Mouse (Mus musculus): Measurements from ENCODE around the gene Mansc4. TPM values are rescaled to one million over a fixed set of nuclear protein-coding genes. Genes with fewer than 3 reads are reported as not detected.

Gene Mansc4
- total RNA-seq (2023; ENCODE audit: inconsistent age) = not detected in 4 replicates

DNA sequence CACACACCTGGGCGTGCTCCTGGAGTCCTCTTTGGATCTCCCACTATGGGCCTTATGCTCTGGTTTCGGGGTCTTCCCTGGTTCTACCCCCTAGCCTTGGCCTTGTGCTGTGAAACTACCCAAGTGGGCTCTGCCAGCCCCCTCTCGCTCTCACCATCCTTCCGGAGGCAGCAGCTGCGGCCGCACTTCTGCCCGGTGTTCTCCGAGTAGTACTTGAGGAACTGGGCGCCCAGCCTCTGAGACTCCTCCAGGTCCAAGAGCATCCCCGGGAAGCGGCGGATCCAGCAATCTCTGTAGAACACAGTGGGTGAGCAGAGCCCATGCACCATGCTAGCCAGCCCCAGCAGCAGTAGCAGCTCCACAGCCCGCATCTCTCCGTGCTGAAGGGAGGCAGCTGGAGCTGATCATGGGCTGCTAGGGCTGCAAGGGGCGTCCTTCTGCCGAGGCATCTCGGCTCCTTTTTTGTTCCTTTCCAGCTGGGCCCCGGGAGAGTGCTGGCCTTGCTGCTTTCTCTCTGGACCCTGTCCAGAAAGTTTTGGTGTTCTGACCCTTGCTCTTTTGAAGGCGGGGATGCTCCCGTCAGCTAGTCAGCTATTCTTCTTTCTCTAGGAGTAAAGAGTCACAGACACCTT lies at the start of gene Mansc4:
TSS of gene Mansc4 (minus strand) at position 439 of the 632 bp plus-strand sequence.

DNA sequence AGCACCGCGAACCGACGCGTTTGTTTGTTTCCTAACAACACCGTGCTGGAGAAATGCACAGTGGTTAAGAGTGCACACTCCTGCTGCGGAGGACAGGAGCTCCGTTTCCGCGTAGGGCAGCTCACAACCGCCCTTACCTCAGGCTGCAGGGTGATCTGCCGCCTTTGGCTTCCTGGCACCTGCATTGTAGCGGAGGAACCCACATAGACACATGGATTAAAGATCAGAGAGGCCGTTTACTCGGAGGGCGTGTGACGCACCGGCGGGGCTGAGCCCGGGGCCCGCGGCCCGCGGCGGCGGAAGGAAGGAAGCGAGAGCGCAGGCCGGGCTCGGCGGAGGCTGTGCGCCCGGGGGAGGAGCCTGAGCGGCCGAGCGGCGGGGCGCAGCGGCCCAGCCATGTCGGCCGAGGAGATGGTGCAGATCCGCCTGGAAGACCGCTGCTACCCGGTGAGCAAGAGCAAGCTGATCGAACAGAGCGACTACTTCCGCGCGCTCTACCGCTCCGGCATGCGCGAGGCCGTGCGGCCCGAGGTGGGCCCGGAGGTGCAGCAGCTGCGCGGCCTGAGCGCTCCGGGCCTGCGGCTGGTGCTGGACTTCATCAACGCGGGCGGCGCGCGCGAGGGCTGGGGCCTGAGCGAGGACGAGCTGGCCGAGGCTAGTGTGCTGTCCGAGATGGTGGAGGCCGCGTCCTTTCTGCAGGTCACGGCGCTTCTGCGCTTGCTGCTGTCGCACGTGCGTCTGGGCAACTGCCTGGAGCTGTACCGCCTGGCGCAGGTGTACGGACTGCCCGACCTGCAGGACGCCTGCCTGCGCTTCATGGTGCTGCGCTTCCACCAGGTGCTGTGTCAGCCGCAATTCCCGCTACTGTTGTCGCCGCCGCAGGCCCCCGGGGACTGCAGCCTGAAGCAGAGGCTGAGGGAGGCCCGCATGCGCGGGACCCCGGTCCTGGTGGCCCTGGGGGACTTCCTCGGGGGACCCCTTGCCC lies 4.6 kb upstream of the Mansc4 start, which contains the start of gene Klhl42:
TSS of gene Klhl42 (plus strand) at position 244 of the 985 bp plus-strand sequence.

DNA sequence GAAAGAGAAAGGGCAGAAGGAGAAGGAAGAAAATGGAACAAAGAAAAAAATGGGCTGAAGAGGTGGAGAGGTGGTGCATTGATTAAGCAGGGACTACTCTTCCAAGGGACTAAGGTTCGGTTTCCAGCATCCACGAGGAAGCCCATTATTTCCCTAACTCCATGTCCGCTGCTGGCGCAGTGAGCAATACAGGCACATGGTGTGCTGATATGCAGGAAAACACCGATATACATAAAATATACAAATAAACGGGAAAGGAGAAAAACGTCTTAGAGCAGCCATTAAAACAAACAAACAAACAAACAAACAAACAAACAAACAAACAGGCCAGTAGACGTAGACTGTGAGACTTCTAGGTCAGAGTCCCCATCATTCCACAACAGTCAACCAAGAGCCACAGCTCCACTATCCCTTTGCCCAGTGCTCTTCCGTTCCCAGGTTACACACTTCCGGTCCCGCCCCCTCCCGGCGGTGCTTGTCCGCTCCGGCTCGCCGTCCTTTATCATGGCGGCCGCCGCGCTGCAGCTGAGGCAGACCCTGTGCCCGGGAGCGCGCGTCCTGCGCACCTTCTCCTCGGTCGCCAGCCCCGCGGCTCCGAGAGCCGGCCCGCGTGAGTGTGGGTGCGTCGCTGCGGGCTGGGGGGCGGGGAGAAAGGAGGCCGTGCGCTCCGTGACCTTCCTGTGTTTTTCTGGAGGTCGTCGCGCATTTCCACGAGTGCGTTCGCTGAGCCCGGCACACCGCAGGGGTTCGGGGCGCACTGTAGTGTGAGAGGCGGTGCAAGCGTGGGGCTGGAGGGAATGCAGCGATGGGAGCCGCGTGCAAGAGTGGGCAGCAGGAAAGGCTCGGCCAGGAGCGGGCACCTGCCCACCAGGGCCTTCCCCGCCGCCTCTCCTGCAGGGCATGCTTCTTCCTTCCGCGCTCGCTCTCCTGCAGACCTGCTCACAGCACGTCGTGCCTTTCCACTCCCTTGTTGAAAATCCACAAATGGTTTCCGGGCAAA lies 44.2 kb downstream of the Mansc4 start, which contains the start of gene Mrps35:
TSS of gene Mrps35 (plus strand) at position 474 of the 1,000 bp plus-strand sequence.

GRCm38 (mm10) chr6:147032303-147032925 lies 54.4 kb downstream of the Mansc4 start, which contains the start of gene Rep15:
Gene Rep15, plus strand, starts transcription at chr6:147032584.

Other genes starting within 250 kb of the Mansc4 start
- gene Smco2, start 236.9 kb downstream of the Mansc4 start, total RNA-seq (2023; ENCODE audit: inconsistent age) = not detected in 4 replicates
- gene Ppfibp1, start 198.5 kb downstream of the Mansc4 start, total RNA-seq (2023; ENCODE audit: inconsistent age) = 9.1 to 11.4 TPM (median 10.4 TPM) in 4 replicates
- not detected in 4 replicates for gene 1700034J05Rik, start 132.6 kb downstream of the Mansc4 start, total RNA-seq (2023; ENCODE audit: inconsistent age)
- gene Rep15, start 54.4 kb downstream of the Mansc4 start, total RNA-seq (2023; ENCODE audit: inconsistent age) = 0.30 to 1.1 TPM (median 0.64 TPM) in 3 of 4 replicates, not detected in the other
- 37.5 to 53.8 TPM (median 42.0 TPM) in 4 replicates for gene Mrps35, start 44.3 kb downstream of the Mansc4 start, total RNA-seq (2023; ENCODE audit: inconsistent age)
- 8.4 to 10.8 TPM (median 8.5 TPM) in 4 replicates for gene Klhl42, start 4.3 kb upstream of the Mansc4 start, total RNA-seq (2023; ENCODE audit: inconsistent age)
- not detected in 4 replicates for gene Pthlh, start 177.2 kb upstream of the Mansc4 start, total RNA-seq (2023; ENCODE audit: inconsistent age)

All from B cell, adult (primary cell).